Mouse (Mus musculus) activated CD4-positive, CD25-positive, alpha-beta regulatory T cell, adult 9 weeks (primary cell): ENCODE measurements around the gene Adgrf2. TPM values are rescaled to one million over a fixed set of nuclear protein-coding genes. Genes with fewer than 3 reads are reported as not detected.

Source experiments
- polyA plus RNA-seq: library from polyadenylated mRNA; unstranded; fragments of 100-300 nt; shearing (Covaris generic); gene quantifications from one replicate; pipeline ENCODE4 v1.2.1, GENCODE M21; 2017

Adgrf2 gene
- not detected for polyA plus RNA-seq

DNA sequence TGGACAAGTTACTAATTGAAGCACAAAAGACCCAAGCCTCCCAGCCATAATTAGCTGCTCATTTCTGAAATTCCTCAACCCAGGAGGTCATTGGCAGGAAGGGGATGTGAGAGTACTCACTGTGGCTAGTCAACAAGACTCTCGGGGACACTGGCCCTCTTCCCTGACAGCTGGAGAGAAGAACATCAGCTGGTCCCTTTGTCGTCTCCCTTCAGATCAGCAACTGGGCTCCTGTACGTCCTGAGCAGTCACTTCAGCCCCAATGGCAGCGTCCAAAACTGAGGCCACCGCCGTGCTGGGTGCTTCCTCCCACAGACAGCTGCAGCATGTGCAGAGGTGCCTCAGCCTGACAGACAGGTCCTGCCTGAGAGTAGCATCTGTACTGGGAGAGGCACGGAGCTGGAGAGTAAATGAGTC is at the start of gene Adgrf2:
Gene Adgrf2 (minus strand): TSS at position 379 of the 417 bp plus-strand sequence.

DNA sequence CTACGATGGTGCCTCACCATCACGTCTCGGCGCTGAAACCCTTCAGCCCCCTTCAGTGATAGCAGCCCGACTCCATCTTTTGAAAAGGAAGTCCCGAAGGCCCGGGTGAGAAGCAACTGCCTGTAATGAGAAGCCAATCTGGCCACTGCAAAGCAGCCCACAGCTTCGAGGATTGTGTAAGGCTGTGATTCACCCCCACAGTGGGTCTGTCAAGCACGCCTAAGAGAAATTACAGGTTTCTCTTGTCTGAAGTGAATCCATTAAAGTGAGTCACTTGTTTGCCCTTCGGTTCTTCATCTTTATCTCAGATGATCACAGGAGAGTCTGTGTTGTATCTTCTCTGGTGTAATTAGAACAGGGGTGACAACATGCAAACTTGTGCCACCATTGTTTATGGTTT is 49.8 kb downstream of the Adgrf2 start, which contains the start of gene Adgrf4:
Gene Adgrf4 (minus strand): TSS at position 149 of the 400 bp plus-strand sequence.

Other genes with a start within 250 kb of the Adgrf2 start
- gene Opn5, start 130.8 kb downstream of the Adgrf2 start, polyA plus RNA-seq = not detected
- gene Adgrf4, start 49.9 kb downstream of the Adgrf2 start, polyA plus RNA-seq = not detected
- gene Cd2ap, start 134.5 kb upstream of the Adgrf2 start, polyA plus RNA-seq = 5.6 TPM